Mouse (Mus musculus): ENCODE measurements around the gene Gpr84.
A peak's percentile ranks its signal among the peaks of the same experiment; 100 is the strongest.

Gene Gpr84

DNA sequence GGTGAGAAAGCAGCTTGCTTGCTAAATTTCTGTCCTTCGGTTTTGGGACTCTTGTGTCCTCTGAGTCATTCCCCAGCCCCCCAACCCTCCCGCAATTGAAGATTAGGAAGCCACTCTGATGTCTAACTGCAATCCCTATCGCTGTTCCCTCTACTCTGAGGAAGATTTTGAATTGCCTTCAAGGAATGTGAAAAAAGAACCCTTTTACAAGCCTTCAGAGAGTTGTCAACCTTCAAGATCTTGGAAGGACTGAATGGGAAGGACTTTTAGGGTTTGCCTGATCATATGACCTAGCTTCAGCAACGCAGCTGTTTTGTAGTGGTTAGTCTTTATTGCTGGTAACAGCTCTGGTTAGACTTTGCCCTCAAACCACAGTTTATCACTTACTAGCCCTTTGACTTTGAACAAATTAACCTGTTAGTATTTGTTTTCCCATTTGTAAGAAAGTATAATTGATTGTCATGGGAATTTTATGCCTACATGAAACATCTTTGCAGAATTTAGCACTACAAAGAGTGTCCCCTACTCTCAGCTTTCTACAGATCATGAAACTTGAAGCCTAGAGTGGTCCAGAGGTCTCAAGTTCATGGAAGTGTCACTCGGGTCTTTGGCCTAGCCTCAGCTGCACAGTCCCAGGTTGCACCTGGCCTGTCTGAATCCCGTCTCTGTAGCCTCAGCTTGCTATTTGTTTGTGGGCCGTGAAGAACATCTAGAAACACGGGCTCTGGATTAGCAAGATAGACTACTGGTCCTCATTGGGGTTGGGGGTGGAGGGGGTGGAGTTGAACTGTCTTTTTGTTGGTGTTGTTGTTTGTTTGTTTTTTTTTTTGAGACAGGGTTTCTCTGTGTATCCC is 4.4 kb downstream of the Gpr84 start:
- no peak for DNase-seq (ENCODE audit: low spot score in 2 of 2)

DNA sequence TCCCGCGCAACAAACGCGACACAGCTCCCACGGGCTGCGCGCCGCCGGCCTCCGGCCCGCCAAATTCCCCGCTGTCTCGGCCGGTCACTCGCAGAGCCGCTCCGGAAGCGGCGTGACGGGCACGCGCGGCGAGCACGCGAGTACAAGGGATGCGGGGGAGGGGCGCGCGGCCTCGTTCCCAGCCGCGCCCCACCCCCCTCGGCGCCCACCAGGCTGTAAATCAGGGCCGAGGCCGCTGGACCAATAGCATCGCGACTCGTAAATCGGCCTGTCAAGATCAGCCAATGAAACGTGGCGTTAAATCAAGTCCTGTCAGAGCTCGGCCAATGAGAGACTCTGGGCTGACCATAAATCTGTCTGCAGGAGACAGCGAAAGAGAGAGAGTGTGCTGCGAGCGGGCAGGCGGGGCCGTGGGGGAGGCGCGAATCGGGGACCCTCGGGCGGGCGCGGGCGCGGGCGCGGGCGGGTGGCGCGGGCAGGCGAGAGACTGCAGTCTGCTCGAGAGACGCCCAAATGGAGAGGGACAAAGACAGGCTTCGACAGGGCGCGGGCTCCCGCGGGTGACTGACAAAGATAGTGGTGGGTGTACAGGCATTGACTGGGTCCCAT is 5.2 kb downstream of the Gpr84 start:
- DNase-seq (ENCODE audit: low spot score in 2 of 2): peak; percentile 93 to 94

DNA sequence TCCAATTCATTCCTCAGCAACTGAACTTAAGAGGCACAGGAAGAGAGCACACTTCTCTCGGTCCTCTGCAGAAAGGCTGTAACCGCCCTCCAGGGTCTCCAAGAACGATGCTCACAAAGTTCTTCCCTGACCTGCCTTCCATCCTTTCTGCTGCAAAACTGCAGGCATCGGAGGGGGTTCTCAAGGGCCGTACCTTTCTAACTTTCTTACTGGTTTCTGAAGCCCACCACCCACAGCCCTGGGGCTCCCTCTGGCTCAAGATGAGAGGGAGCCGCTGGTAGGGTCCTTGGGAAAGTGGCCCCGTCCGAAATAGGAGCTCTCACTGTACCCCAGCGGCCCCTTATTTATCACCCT is 5.8 kb downstream of the Gpr84 start:
- no peak for DNase-seq (ENCODE audit: low spot score in 2 of 2)

DNA sequence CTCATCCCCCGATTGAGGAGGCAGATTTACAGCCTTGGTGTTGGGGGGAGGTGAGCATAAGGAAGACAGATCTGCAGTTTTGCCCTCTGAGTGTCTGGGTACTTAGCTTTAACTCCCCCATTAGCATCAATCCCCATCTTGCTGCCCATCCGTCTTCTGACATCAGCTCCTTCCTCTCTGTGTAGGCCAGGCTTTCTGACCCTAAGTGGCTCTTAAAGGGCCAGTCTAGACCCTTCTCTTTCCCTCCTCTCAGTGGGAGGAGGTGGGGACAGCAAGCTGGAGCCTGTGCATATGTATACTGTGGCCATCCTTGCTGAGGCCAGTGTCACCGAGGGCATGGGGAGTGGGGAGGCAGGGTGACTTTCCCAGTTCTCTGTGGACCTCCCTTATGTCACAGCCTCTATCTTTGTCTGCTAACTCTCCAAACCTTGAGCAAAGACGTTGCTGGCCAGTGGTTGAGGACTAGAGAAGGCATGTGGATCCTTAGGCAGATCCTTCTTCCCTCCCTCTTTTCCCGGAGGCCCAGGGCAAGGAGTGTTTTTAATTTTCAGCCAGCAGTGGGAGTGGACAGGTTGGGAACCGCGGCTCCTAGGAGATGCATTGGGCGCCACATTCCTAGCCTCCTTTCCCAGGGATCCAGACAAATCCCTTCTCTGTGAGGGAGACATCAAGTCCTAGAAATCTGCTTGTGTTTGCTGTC is 6.3 kb downstream of the Gpr84 start:
- peak in 1 of 2 experiments; percentile 38 for DNase-seq (ENCODE audit: low spot score in 2 of 2)

DNA sequence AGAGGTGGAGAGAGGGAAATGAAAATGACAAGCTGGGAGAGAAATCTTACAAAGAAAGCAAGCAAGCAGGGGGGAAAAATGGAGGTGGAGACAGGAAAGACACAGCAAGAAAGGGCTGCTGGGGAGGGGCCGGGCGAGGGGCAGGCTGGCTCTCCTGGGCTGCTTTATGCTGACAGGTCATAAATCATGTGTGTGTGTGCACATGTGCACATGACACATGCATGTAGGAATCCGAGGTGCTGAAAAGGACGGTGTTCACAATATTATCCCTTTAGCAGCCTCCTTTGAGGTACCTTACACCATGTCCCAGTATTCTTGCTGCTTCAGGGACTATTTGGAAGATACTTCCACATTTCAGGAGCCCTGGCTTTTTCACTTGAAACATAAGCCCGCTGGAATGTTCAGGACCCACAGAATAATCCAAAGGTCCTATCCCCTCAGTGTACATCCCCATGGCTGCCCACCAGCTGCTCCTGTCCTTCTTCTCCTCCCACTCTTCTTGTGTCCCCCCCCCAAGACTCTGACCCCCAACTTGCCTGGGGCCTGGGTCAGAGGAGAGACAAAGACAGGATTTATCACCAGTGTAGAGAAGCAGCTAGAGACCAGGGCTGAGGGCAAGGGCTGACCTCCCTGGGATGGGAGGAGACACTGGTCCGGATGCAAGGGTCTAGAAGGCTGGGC is 7.9 kb downstream of the Gpr84 start:
- DNase-seq (ENCODE audit: low spot score in 2 of 2): no peak

DNA sequence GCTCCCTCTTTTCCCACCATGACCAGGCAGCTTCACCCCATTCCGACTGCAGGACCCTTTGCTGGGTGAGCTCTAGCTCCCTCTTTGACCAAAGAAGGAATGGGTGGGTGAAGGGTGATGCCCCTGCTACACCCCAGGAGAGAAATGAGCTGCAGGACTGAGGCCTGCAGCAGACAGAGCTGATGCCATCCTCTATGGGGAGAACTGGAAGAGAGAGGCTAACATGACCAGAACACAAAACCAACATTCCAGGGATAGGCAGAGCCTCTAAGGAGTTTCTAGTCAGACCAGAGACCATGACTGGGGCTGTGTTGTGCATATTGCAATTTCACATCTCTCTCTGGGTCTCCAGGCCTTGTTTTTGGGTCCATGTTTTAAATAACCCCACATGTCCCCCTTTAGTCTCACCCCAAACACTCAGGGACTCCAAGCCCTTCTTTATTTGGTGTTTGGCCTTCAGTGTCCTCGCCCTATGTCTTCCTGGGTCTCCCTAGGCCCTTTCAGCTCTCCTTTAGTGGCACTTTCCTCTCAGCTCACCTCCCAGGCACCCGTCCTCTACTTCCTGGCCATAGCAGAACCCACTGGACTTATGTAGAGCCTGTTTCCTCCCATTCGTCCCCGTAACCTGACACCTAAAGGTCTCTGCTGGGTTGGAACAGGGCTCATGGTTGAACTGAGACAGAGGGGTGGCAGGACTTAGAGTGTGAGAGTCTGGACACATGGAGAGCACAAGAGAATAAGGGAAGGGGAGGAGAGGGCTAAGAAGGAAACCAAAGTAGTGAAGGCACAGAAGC is 8.7 kb downstream of the Gpr84 start:
- DNase-seq (ENCODE audit: low spot score in 2 of 2): no peak

DNA sequence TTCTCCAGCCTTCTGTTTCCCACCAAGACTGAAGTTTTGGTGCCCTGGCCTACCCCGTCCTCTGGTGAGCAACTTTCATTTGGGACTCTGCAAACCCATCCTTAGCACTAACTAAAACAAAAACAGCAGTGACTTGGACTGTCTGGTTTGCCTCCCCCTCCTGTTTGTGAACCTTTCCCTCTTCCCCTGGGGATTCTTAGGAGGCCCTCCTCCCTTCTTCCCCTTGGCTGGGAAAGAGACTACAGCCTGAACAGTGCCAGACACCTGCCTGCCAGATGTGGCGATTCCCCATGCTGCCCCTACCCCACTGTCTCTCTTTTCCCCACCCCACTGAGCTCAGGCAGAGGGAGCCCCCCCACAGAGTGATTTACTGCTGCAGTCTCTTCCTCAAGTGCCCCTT is 9.4 kb downstream of the Gpr84 start:
- DNase-seq (ENCODE audit: low spot score in 2 of 2): peak in 1 of 2 experiments; percentile 35

DNA sequence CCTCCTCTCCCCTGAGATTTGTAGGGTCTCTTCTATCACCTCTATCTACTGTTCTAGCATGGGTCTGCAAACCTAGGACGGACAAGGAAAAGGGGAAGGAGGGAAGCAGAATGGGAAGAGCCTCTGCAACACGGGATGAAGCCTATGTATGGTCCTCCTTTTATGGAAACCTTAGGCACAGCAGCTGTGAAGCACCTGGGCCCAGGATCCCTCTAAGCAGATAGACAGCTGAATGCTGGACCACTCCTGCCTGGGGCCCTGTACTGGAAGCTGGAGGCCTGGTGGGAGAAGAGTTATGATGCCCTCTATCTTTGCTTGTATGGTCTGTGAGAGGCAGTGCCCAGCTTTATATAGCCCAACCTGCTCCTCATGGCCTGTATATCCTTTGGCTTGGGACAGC is 9.9 kb downstream of the Gpr84 start:
- DNase-seq (ENCODE audit: low spot score in 2 of 2): no peak

DNA sequence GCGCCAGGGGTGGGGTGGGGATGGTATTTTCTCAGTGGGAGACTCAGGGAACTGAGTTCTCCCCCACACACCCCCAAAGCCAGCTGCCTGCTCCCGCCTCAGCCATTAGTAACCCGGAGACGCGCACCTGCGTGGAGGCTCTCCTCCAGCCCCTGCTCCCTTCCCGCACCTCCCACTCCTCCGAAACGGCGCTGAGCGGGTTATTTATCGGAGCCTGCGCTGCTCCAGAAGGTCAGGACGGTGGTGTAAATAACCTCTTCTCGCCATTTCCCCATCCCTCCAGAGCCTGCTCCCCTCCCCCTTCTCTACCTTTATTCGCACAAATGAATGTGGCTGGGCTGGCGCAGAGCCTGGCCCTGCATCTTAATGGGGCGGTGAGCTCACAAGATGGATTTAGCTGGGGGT is 10.3 kb downstream of the Gpr84 start:
- no peak for DNase-seq (ENCODE audit: low spot score in 2 of 2)

DNA sequence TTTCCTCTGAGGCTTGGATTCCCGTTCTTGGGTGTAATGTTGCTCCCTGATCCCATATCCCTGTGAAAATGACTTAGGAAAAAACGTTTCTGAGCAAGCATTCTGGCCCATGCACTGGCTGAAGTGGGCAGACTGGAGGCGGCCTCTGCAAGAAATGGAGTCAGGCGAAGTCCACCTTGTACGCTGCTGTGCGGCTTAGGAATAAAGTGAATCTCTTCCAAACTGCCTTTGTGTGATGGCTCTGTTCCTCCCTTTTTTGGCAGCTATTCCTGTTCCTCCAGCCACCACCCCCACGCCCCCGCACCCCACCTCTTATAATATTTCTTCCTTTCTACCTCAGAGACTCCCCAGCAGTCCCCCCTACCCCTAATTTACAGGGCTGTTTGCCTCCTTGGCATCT is 10.8 kb downstream of the Gpr84 start:
- no peak for DNase-seq (ENCODE audit: low spot score in 2 of 2)

DNA sequence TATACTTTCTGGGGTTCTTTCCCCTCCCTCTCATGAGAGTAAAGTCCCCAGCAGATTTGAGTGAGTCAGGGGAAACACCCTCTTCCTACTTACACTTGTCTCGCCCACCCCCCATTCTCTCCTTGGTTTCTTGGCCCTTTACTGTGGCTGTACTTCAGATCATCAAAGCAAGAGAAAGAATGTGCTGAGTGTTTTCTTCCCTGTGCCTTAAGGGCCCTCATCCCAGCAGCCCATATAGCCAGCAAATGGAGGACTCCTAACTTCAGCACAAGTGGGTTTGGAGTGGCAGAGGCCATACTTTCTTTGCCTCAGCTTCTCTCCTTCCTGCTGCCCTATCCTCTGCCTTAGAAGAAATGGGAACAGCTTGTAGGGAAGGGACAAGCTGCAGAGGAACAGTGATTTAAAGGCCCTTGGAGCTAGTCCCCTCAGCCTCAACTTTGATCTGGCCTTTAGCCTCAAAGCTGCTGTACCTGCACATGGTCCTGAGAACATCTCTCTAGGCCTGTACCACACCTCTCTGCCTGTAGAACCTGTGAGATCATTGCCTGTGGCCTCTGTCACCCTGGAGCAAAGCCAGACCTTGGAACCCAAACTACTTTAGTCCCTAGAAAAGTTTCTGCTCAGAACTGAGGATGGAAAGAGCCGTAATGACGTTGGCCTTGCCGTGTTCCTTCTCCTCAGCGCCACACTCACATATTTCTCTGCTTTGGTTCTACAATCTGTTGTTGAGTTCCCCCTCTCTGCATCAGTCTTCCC is 11.4 kb downstream of the Gpr84 start:
- DNase-seq (ENCODE audit: low spot score in 2 of 2): no peak

DNA sequence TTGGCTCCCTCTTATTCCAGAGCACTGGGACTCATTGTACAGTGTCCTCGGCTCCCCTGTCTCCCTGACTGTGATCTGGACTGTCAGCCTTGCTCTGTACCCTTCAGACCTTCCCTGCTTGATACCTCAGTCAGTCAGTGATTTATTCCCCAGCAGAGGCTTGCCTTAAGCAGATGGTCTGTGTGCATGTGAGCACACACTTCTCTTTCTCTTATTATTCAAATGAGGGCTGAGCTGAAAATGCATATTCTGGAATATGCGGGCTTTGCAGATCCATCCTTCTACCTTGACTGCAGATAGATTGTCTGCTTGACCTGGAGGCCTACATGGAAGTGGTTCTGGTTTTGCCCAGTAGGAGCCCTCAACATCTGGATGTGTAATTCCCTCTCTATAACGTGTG is 12.4 kb downstream of the Gpr84 start:
- no peak for DNase-seq (ENCODE audit: low spot score in 2 of 2)

DNA sequence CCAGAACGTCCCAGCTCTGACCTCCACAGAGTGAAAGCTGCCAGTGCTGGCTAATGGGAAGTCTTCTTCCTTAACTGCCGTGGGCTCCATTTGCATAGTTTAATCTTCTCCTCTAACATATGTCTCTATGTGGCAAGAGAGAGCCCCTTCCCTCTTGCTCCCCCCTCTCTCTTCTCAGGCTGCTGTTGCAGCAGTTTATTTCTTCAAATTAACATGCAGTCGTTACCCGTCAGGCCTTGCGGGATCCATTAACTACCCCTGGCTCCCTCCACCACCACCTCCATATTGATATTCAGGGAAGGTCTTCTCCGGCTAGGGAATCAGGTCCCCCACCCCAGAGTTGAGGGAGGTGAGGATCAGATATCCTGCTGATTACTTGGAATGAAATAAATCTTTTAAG is 13.1 kb downstream of the Gpr84 start:
- DNase-seq (ENCODE audit: low spot score in 2 of 2): no peak

DNA sequence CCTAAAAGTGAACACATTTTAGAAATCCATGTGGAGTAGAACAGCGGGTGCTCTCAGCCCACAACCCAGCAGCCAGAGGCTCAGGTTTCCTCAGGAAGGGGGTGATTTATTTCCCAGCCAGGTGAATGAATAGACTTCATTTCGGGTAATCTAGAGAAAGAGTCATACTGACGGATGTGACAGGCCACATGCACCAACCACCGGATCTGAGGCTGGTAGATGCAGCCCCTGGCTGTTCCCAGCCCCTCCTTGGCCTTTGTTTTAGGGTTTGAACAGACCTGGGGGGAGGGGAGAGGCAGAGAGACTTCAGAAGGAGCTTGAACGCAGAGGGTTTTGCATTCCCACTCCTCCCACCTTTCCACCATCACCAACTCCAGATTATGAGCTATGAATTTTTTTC is 14.6 kb downstream of the Gpr84 start:
- DNase-seq (ENCODE audit: low spot score in 2 of 2): no peak

DNA sequence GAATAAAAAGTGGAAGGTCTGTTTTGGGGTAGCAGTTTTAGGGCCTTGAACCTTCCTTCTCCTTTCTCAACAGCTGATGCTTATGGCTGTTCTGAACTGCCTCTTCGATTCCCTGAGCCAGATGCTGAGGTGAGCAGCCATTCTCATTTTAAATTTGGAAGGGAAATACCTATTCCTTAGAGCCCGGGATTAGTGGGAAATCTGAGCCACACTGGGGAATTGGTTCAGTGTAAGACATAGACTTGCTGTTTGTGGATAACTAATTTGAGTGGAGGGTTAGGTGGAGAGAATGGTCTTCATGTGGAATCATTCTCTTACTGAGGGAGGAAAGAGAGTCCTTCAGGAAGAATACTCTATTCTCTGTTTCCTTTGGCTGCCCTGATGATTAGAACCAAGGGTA is 15.8 kb downstream of the Gpr84 start:
- DNase-seq (ENCODE audit: low spot score in 2 of 2): no peak

DNA sequence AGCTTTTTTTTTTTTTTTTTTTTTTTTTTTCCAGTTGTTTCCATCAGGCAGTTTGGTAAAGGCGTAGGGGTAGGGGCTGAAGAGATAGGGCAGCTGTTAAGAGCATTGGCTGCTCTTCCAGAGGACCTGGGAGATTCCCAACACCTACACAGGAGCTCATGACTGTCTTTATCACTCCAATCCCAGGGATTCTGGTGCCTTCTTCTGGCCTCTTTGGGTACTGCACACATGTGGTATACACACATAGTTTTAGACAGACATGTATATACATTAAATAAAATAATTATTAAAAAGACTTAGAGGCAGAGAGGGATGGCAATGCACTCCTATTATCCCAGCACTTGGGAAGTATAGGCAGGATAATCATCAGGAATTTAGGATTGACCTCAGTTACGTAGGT is 17.0 kb downstream of the Gpr84 start:
- DNase-seq (ENCODE audit: low spot score in 2 of 2): no peak

DNA sequence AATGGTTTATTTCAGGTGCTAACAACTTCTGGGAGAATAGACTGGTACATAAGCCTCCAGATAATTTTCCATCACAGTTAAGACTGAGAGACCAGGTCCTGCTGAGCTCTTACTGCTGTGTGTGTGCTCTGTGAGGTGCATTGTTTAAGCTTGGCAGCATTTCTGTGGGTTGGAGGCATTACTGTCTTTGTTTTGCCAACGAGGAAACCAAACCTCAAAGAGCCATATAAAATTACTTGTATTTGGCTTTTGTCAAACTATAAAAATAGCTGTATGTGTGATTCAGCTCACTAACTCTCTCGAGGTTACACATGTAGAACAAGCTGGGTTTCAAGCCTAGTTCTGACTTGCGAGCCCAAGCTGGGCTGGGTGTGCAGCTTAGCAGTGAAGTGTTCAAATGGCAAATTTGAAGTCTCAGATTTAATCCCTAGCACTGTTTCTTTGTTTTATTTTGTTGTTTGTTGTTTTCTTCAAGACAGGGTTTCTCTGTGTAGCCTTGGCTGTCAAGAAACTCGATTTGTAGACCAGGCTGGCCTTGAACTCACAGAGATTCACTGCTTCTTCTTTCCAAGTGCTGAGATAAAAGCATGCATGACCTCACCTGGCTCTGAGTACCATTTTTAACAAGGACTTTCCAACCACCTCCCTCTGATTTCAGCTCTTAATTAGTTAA is 17.6 kb downstream of the Gpr84 start:
- DNase-seq (ENCODE audit: low spot score in 2 of 2): no peak

DNA sequence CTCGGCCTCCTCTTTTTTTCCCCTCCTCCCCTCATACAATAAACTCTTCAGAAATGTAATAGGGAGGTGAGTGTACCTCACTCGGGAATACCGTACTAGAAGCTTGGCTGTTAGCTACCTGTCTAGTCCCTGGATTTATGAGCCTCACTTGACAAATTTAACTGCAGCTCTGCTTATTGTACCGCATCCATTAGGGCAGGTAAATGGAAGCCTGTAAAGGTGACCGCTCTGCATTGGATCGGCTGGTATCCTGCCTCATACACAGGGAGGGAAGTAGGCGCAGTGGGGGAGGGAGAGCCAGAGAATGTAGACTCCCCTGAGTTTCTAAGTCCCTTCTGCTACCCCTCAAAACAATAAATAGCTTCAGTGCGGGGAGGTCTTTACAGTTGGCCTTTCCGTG is 19.6 kb downstream of the Gpr84 start:
- DNase-seq (ENCODE audit: low spot score in 2 of 2): no peak

DNA sequence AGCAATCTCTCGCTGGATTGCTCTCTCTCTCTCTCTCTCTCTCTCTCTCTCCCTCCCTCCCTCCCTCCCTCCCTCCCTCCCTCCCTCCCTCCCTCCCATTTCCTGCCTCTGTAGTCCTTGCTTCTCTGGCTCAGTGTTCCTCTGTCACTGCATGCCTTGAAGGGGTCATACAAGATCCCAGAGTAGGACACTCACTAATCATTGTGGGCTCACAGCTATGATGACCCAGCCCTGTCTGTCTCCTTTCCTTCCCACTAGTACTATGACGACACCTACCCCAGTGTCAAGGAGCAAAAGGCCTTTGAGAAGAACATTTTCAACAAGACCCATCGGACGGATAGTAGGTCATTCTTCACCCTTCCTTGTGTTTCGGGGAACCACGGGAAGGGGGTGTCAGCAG is 20.0 kb downstream of the Gpr84 start:
- no peak for DNase-seq (ENCODE audit: low spot score in 2 of 2)

DNA sequence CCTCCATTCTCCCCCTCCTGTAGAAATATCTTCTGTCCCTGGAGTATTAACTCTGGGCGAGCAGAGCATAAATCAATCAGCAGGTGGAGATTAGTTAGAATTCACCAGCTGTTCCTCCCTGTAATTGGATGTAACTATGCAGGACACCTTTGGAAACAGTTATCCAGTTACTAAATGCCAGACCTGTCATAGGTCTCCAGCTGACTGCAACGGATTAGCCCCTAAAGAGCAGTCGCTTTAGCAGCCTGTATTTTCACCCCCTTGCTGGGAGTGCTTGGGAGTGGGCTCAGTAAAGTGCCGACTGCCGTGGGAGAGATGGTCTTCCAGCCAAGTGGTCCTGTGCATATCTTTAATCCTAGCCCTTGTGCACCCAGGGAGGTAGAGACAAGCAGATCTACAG is 20.8 kb downstream of the Gpr84 start:
- DNase-seq (ENCODE audit: low spot score in 2 of 2): no peak
